Mouse (Mus musculus): Measurements from ENCODE around the gene Kctd18. TPM values are rescaled to one million over a fixed set of nuclear protein-coding genes. Genes with fewer than 3 reads are reported as not detected.

Gene Kctd18
- polyA plus RNA-seq (2017; shearing (Covaris generic)): 37.7 TPM

GRCm38 (mm10) chr1:58018856-58019255 lies at the start of gene Kctd18:
TSS of gene Kctd18 (minus strand) at chr1:58018956.

GRCm38 (mm10) chr1:58029636-58030117 lies 10.9 kb upstream of the Kctd18 start, which contains the start of gene Aox1:
TSS of gene Aox1 (plus strand) at chr1:58029931.

GRCm38 (mm10) chr1:57995432-57996132 lies 23.2 kb downstream of the Kctd18 start, which contains the start of gene Sgo2a:
TSS of gene Sgo2a (plus strand) at chr1:57995971.

Other genes starting within 250 kb of the Kctd18 start
- gene Spats2l, start 244.8 kb downstream of the Kctd18 start, polyA plus RNA-seq (2017; shearing (Covaris generic)): 1.2 TPM
- 1.1 TPM for gene Sgo2a, start 23.0 kb downstream of the Kctd18 start, polyA plus RNA-seq (2017; shearing (Covaris generic))
- not detected for gene Aox1, start 11.0 kb upstream of the Kctd18 start, polyA plus RNA-seq (2017; shearing (Covaris generic))
- not detected for gene Aox3, start 94.2 kb upstream of the Kctd18 start, polyA plus RNA-seq (2017; shearing (Covaris generic))
- not detected for gene Aox4, start 191.4 kb upstream of the Kctd18 start, polyA plus RNA-seq (2017; shearing (Covaris generic))

Data from activated CD4-positive, CD25-positive, alpha-beta regulatory T cell, adult 9 weeks (primary cell).